Mouse (Mus musculus) urinary bladder, postnatal 36 days (tissue): Measurements from ENCODE around the gene Galnt18.

Source experiments
- DNase-seq, 2 experiments: peaks; one replicate each; pipeline ENCODE4 v3.0.0; 2022; ENCODE audit warnings: low spot score in 2 of 2, mixed read lengths in 1 of 2

Gene Galnt18

GRCm38 (mm10) chr7:111563316-111564110, 216.3 kb downstream of the Galnt18 start:
- no peak for DNase-seq

GRCm38 (mm10) chr7:111560097-111560496, 219.7 kb downstream of the Galnt18 start:
- no peak for DNase-seq

- no peak for DNase-seq
These were observed 220.8 kb downstream of the Galnt18 start for GRCm38 (mm10) chr7:111559011-111559410.

GRCm38 (mm10) chr7:111550987-111551386, 228.8 kb downstream of the Galnt18 start:
- no peak for DNase-seq

GRCm38 (mm10) chr7:111547069-111547468, 232.7 kb downstream of the Galnt18 start:
- no peak for DNase-seq

GRCm38 (mm10) chr7:111545614-111546013, 234.2 kb downstream of the Galnt18 start:
- no peak for DNase-seq

GRCm38 (mm10) chr7:111537946-111538345, 241.8 kb downstream of the Galnt18 start:
- no peak for DNase-seq

- DNase-seq, result no peak
These were observed 244.9 kb downstream of the Galnt18 start for GRCm38 (mm10) chr7:111534826-111535405.

GRCm38 (mm10) chr7:111528961-111529643, 250.7 kb downstream of the Galnt18 start:
- DNase-seq, result peak; percentile 9 to 18

GRCm38 (mm10) chr7:111528462-111528861, 251.3 kb downstream of the Galnt18 start:
- DNase-seq, result no peak

- DNase-seq, result no peak
These were observed 258.9 kb downstream of the Galnt18 start for GRCm38 (mm10) chr7:111520881-111521280.

GRCm38 (mm10) chr7:111518581-111519242, 261.1 kb downstream of the Galnt18 start:
- DNase-seq, result no peak

GRCm38 (mm10) chr7:111516882-111517281, 262.9 kb downstream of the Galnt18 start:
- no peak for DNase-seq

- no peak for DNase-seq
These were observed 264.3 kb downstream of the Galnt18 start for GRCm38 (mm10) chr7:111515471-111515870.

- no peak for DNase-seq
These were observed 270.5 kb downstream of the Galnt18 start for GRCm38 (mm10) chr7:111509167-111509854.

GRCm38 (mm10) chr7:111500616-111501015, 279.2 kb downstream of the Galnt18 start:
- no peak for DNase-seq

GRCm38 (mm10) chr7:111499255-111499790, 280.5 kb downstream of the Galnt18 start:
- DNase-seq, result no peak

GRCm38 (mm10) chr7:111497191-111497590, 282.6 kb downstream of the Galnt18 start:
- DNase-seq, result no peak

- no peak for DNase-seq
These were observed 287.4 kb downstream of the Galnt18 start for GRCm38 (mm10) chr7:111492242-111492949.

GRCm38 (mm10) chr7:111491566-111491965, 288.2 kb downstream of the Galnt18 start:
- no peak for DNase-seq
